ENCODE assay signal across 20 mouse cellular contexts in genomic region chr16:55876025-55876424, GRCm38 (mm10). TPM values are rescaled to one million over a fixed set of nuclear protein-coding genes. Genes with fewer than 3 reads are reported as not detected.
A peak's percentile ranks its signal among the peaks of the same experiment; 100 is the strongest.
DNase-seq lines count a peak whose midpoint lies in the region; ATAC-seq and TF ChIP-seq lines count a peak whose summit lies in the region.
"Had no signal": no experiment of that assay in that cellular context is flagged by ENCODE, and none has a peak within 500 bp of the region (broad histone marks: within the 10 kb centered on the region; RNA-seq: fewer than 3 reads in every experiment).

No protein-coding gene starts in this region.

- H3K4me1 ChIP-seq in heart, embryonic 16.5 days (ENCODE audit: control insufficient read depth, insufficient read depth, low read length): 0 out of 2 replicates have a peak, but pooled peaks cover 4% of the 10 kb centered on the region
- no peaks in the 10 kb centered on the region; the same call in 1 of the 2 replicates for H3K4me1 ChIP-seq in lung, adult 2 months (ENCODE audit: control insufficient read depth, insufficient read depth, low read length)
- H3K4me1 ChIP-seq: embryonic facial prominence, embryonic 15.5 days; forebrain, embryonic 12.5 days; hindbrain, embryonic 15.5 days; limb, embryonic 10.5 days had no signal

- no peak for TF ChIP-seq POLR2A in lung, adult 2 months (IDR thresholded peaks at IDR 0.05; ENCODE audit: borderline replicate concordance, extremely low read depth, low read depth, low read length)

- WGBS in heart, embryonic 16.5 days: 28% methylated on average over 6 of the region's 6 CpGs
- WGBS in lung, adult 2 months: 47% methylated on average over 6 of the region's 6 CpGs

- no peak for TF ChIP-seq CTCF in lung, adult 2 months (IDR thresholded peaks at IDR 0.05; ENCODE audit: insufficient read depth, low read length)

- no peaks in the 10 kb centered on the region for H3K36me3 ChIP-seq in heart, embryonic 16.5 days (ENCODE audit: control insufficient read depth, insufficient read depth)
- H3K36me3 ChIP-seq: embryonic facial prominence, embryonic 15.5 days; hindbrain, embryonic 15.5 days; limb, embryonic 10.5 days had no signal

- H3K4me3 ChIP-seq in heart, embryonic 16.5 days (ENCODE audit: low read length): no peak overlapping the region
- H3K4me3 ChIP-seq in lung, adult 2 months (replicated peaks; ENCODE audit: extremely low read depth, low read depth, low read length): no peak overlapping the region
- H3K4me3 ChIP-seq: embryonic facial prominence, embryonic 15.5 days; forebrain, embryonic 12.5 days; gastrocnemius, adult 2 months; hindbrain, embryonic 15.5 days; limb, embryonic 10.5 days had no signal

- no peak overlapping the region for H3K9ac ChIP-seq in heart, embryonic 16.5 days (ENCODE audit: low read length)
- H3K9ac ChIP-seq: embryonic facial prominence, embryonic 15.5 days; forebrain, embryonic 12.5 days; hindbrain, embryonic 15.5 days; liver, postnatal 0 days had no signal

- ATAC-seq in heart, embryonic 16.5 days (replicated peaks; ENCODE audit: extremely low read depth, insufficient read depth, low FRiP score): peak; percentile 23; the same call in 1 of the 2 replicates
- peak; percentile 63 for ATAC-seq in megakaryocyte-erythroid progenitor cell, adult 5-6 weeks (replicated peaks; ENCODE audit: low FRiP score, low TSS enrichment, poor library complexity, severe bottlenecking)
- ATAC-seq: intestine, embryonic 16.5 days; liver, postnatal 0 days had no signal

- H3K4me2 ChIP-seq in heart, embryonic 16.5 days (ENCODE audit: low read depth, low read length): no peak overlapping the region
- H3K4me2 ChIP-seq: embryonic facial prominence, embryonic 15.5 days; forebrain, embryonic 12.5 days; hindbrain, embryonic 15.5 days had no signal

- DNase-seq in heart, postnatal 36 days: no peak
- peak; percentile 19 for DNase-seq in lung, postnatal 10 days
- DNase-seq in lung, adult 2 months: no peak
- DNase-seq in R1 (ENCODE audit: low read depth, low spot score): peak; percentile 35
- no peak for DNase-seq in cerebellum, postnatal 10 days
- DNase-seq: adrenal gland, postnatal 25 days; cerebellum, adult 11 months; cerebellum, postnatal 25 days; gastrocnemius, adult 2 months; heart, postnatal 4 days; liver, postnatal 0 days; retina, postnatal 1 day; right cerebral cortex, postnatal 4 days had no signal

- no peaks in the 10 kb centered on the region for H3K9me3 ChIP-seq in heart, embryonic 16.5 days (replicated peaks; ENCODE audit: control insufficient read depth, low read length)
- H3K9me3 ChIP-seq: embryonic facial prominence, embryonic 15.5 days; forebrain, embryonic 12.5 days; hindbrain, embryonic 15.5 days; limb, embryonic 10.5 days had no signal

- H3K27ac ChIP-seq in heart, embryonic 16.5 days (ENCODE audit: low read length): no peak overlapping the region
- H3K27ac ChIP-seq: embryonic facial prominence, embryonic 15.5 days; forebrain, embryonic 12.5 days; gastrocnemius, adult 2 months; hindbrain, embryonic 15.5 days; limb, embryonic 10.5 days had no signal

- H3K27me3 ChIP-seq in heart, embryonic 16.5 days (ENCODE audit: control insufficient read depth, insufficient read depth, low read length): no peaks in the 10 kb centered on the region
- H3K27me3 ChIP-seq: embryonic facial prominence, embryonic 15.5 days; forebrain, embryonic 12.5 days; hindbrain, embryonic 15.5 days had no signal

- intact Hi-C loops in heart, postnatal 36 days (cut with DNase I): no loop called here

RNA-seq across cellular contexts. Expression of gene Nxpe3, which starts 19.1 kb away (rescaled TPM):
- polyA plus RNA-seq in heart, embryonic 16.5 days (2015; fragmentation: Nextera tagmentation; extraction: Ambion mirVana): 0.44 and 0.81 TPM in 2 replicates
- total RNA-seq in heart, postnatal 36 days (2021): under 1 TPM; 0.38 to 0.72 TPM
- 1.8 and 2.9 TPM in 2 replicates for polyA plus RNA-seq in lung, adult 2 months (2012; rRNA removed)
- 4.5 and 5.4 TPM in 2 replicates for total RNA-seq in megakaryocyte-erythroid progenitor cell, adult 5-6 weeks (2014; fragmentation: Nextera tagmentation)
- 6.1 and 7.2 TPM in 2 replicates for total RNA-seq in megakaryocyte-erythroid progenitor cell, adult 5-6 weeks (2017)

RNA-seq across cellular contexts. Expression of gene Nfkbiz, which starts 37.3 kb away (rescaled TPM):
- polyA plus RNA-seq in heart, embryonic 16.5 days (2015; fragmentation: Nextera tagmentation; extraction: Ambion mirVana): 2.9 and 3.2 TPM in 2 replicates
- 1 to 10 TPM; 2.4 TPM for total RNA-seq in heart, postnatal 36 days (2021)
- 13.4 and 15.3 TPM in 2 replicates for polyA plus RNA-seq in lung, adult 2 months (2012; rRNA removed)
- total RNA-seq in megakaryocyte-erythroid progenitor cell, adult 5-6 weeks (2014; fragmentation: Nextera tagmentation): 3.5 and 4.9 TPM in 2 replicates
- total RNA-seq in megakaryocyte-erythroid progenitor cell, adult 5-6 weeks (2017): 6.1 and 9.4 TPM in 2 replicates

RNA-seq across cellular contexts. Expression of gene Cep97, which starts 58.6 kb away (rescaled TPM):
- 9.6 and 9.9 TPM in 2 replicates for polyA plus RNA-seq in heart, embryonic 16.5 days (2015; fragmentation: Nextera tagmentation; extraction: Ambion mirVana)
- total RNA-seq in heart, postnatal 36 days (2021): 1 to 10 TPM; 5.4 to 6.6 TPM
- 0.55 and 1.6 TPM in 2 replicates for polyA plus RNA-seq in lung, adult 2 months (2012; rRNA removed)
- 19.2 and 21.7 TPM in 2 replicates for total RNA-seq in megakaryocyte-erythroid progenitor cell, adult 5-6 weeks (2014; fragmentation: Nextera tagmentation)
- total RNA-seq in megakaryocyte-erythroid progenitor cell, adult 5-6 weeks (2017): 15.8 and 32.9 TPM in 2 replicates

Comparison
In these comparisons a context has a peak if more than half of its experiments do, and no peak if none do; other contexts are left out.
1. DNase-seq: peak in lung, postnatal 10 days (single experiment) and R1 (single experiment); none in heart, postnatal 36 days (0 of 2), lung, adult 2 months (single experiment) and cerebellum, postnatal 10 days (0 of 2).